Mouse (Mus musculus) CD4-positive, CD25-positive, alpha-beta regulatory T cell, adult 4 months (primary cell): ENCODE measurements around the gene Slc15a4. TPM values are rescaled to one million over a fixed set of nuclear protein-coding genes. Genes with fewer than 3 reads are reported as not detected.

Experiments used
- ATAC-seq: one replicate; pipeline ENCODE4 v1.8.0; 2017
- polyA plus RNA-seq, 2 experiments: library from polyadenylated mRNA; unstranded; fragments of 100-300 nt; shearing (Covaris generic); gene quantifications; one replicate each; pipeline ENCODE4 v1.2.1; 2017

Slc15a4 gene
- 1 to 10 TPM; 3.3 to 3.9 TPM for polyA plus RNA-seq

DNA sequence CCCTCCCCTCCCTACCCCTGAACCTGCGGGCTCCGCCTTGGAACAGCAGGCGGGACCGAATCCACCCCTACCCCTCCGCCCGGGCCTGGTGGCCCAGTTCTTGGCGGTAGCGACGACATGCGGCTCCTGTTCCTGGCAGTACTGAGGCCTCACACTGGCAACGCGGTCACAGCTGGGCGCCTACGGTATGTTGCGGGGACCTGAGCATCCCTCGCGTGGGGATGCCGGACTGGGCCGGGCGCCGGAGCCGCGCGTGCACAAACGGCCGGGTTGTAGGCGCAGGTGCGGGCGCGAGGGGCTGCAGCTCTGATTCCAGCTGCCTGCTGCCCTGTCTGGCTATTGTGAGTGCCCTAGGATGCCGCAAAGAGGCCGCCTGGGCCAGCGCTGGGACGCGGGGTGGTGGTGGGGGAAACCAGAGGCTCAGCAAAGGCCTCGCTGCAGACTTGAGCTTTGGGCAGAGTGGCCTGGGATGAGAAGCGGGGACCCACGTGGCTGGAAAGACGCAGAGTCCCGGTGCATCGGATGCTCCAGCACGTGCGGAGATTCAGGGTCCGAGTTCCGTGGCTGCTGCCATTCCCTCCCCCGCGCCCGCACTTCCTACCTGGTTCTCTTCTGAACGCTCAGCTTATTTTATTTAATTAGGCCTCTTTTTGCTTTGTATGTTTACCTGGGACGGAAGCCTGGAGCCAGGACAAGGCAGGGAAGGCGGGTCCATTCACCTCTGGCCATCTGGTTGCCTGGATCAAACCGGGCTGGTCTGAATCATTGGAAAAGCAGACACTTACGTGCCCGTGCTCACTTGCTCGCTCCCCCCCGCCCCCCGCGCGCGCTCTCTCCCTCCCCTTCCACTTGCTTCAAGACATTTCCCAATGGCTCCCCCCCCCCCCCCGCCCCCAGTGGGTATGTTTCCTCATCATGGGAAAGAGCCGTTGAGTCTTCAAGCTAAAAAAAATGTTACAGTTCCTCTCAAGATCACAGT is at the start of gene Slc15a4, which contains the start of gene Glt1d1:
TSS of gene Slc15a4 (minus strand) at position 731 of the 979 bp plus-strand sequence.
TSS of gene Glt1d1 (plus strand) at position 96 of the 979 bp plus-strand sequence.
- no peak for ATAC-seq

DNA sequence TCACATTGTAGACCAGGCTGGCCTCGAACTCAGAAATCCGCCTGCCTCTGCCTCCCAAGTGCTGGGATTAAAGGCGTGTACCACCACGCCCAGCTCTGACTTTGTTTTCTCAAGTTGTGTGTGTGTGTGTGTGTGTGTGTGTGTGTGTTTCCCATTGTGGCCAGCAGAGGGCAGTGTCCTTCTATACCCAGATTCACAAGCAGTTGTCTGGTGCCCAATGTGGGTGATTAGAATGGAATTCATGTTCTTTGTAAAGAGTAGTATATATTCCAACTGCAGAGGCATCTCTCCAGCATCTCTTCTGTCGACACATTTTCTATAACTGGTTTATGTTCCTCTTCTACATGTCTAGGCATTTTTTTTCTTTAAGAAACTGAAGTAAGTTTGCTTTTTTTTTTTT is 45.8 kb upstream of the Slc15a4 start:
- no peak for ATAC-seq

GRCm38 (mm10) chr5:127677561-127677960 is 44.9 kb upstream of the Slc15a4 start:
- ATAC-seq = no peak

GRCm38 (mm10) chr5:127673913-127674312 is 41.2 kb upstream of the Slc15a4 start:
- ATAC-seq = no peak

DNA sequence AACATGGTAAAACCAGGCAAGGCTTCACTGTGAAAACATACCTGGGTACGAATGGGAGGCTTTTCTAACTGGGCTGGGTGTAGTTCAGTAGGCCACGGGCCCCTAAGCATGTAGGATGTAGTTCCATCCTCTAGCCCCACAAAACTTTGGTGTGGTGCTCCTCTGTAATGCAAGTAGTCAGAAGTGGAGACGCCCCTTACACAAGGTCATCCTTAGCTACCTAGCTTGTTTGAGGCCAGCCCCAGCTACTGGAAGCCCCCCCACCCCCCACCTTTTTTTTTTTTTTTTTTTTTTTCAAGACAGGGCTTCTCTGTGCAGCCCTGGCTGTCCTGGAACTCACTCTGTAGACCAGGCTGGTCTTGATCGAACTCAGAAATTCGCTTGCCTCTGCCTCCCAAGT is 28.3 kb upstream of the Slc15a4 start:
- ATAC-seq = no peak

GRCm38 (mm10) chr5:127660267-127660666 is 27.6 kb upstream of the Slc15a4 start:
- ATAC-seq = no peak

GRCm38 (mm10) chr5:127659312-127659711 is 26.6 kb upstream of the Slc15a4 start:
- no peak for ATAC-seq

DNA sequence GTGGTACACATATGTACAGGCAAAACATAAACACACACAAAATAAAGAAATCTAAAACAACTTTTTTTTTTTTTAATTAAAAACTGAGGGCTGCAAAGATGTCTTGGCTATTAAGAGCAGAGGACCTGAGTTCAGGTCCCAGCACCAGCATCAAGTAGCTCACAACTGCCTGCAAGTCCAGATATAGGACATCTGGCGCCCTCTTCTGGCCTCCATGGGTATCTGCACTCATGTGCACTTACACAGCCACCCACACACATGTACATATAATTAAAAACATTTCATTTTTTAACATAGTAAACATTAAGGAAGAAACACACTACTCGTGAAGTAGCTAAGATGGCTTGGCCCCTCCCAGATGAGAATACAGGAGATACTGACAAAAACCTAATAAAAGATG is 25.6 kb upstream of the Slc15a4 start:
- no peak for ATAC-seq

DNA sequence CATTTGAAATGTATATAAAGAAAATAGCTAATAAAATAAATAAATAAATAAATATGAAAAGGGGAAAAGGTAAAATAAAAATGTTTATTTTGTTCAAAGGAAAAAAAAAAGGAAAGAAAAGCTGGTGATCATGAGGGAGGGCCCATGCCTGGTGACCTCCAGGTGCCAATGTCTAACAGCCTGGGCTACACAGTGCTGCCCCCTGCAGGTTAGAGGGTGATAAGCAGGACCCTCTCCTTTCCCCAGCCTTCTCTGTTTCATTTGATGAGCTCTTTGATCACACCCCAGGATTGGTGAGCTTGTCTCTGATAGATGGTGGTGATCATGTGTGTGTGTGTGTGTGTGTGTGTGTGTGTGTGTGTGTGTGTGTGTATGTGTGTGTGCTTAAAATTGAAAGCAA is 16.4 kb upstream of the Slc15a4 start:
- no peak for ATAC-seq

- no peak for ATAC-seq
Measured at GRCm38 (mm10) chr5:127648046-127648445, 15.3 kb upstream of the Slc15a4 start.

DNA sequence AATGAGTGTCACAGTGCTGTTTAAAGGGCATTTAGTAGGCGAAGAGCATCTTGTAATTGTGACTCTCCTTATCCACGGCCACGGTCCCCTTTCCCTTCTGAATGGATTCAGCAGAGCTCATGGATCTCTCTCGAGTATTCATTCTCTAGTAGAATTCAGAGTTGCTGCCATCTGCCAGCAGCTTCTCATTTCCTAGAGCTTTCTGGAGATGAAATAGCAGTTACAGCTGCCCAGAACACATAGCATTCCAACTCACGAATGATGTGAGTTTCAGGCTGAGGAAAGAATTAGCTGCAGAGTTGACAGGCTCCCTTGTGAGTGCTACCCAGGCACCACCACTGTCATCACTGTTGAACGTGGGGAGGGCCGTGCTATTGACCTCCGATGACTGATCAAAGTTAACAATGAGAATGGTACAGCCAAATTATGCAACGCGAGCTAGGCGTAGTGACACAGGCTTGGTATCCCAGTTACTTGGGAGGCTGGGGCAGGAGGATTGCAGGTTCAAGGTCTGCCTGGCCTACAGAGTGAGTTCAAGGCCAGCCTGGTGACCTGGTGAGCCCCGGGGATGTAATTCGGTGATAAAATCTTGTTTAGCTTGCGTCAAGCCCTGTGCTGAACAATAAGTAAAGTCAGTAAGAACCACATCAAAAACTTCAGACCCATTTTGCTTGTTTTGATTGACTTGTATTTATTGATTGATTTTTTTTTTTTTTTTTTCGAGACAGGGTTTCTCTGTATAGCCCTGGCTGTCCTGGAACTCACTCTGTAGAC is 8.7 kb upstream of the Slc15a4 start:
- ATAC-seq = no peak

GRCm38 (mm10) chr5:127640359-127640758 is 7.7 kb upstream of the Slc15a4 start:
- no peak for ATAC-seq

- no peak for ATAC-seq
Measured at GRCm38 (mm10) chr5:127639635-127640034, 6.9 kb upstream of the Slc15a4 start.

GRCm38 (mm10) chr5:127639067-127639605 is 6.4 kb upstream of the Slc15a4 start:
- no peak for ATAC-seq

DNA sequence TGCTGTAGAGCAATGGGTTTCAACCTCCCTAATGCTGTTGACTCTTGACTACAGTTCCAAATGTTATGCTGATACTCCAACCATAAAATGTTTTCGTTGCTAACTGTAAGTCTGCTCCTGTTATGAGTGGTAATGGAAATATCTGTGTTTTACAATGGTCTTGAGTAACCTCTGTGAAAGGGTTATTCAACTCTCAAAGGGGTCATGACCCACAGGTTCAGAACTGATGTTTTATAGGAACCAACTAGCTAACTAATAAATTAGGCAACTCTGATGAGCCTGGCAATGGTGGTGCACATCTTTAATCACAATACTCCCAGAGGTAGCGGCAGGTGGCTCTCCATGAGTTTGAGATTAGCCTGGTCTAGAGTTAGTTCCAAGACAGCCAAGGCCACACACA is 5.5 kb upstream of the Slc15a4 start:
- no peak for ATAC-seq

DNA sequence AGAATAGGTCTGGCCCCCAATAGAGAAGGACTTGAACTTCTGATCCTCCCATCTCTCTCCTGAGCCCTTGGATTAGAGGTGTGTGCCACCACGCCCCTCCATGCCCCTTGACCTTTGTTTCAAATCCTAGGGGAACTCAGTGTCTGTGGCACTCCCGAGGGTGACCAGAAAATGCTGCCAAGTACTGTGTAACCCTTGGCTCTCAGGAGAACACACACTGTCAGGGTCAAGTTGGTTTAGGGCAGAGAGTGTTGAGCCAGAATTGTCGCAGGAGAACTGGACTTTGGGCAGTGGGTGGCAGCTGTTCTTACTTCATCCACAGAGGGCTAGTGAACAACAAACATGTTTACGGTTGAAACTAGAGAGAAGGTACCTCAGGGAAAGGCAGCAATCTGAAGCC is 4.9 kb upstream of the Slc15a4 start:
- no peak for ATAC-seq

DNA sequence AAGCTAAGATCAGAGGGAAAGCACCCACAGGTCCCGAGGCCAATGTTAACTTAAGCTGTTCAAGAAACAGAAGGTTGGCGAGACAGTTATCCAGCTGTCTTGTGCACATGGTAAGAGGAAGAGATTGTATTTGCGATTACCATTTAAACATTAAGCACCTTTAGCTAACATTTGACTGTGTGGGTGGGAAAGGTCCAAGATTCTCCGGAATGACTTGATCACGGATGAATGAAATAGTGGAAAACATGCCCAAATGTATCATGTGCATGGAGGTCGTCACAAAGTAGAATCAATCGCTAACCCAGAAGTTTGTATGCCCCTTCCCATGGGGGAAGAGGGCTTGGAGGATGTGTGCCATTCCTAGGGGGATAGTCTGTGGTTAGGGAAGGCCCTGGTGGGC is 969 bp upstream of the Slc15a4 start:
- ATAC-seq = no peak

GRCm38 (mm10) chr5:127633188-127633587 is 491 bp upstream of the Slc15a4 start:
- no peak for ATAC-seq

DNA sequence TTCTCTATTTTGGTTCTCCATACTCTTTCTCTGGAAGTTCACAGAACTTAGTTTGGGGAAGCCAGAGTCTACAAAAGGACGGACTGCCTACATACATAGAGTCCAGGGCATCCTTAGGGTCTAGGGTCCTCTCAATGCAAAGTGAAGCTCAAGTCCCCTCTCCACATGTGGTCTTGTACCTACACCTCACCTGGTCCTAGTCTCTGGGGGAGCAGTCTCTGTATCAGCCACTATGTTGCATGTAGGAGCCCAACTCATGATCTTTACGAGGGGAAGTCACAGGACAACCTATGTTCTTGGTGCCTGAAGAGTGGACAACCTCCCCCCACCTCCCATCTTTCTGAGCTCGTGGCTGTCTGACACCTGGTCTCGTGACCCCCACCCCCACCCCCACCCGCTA is 1.0 kb downstream of the Slc15a4 start:
- no peak for ATAC-seq

DNA sequence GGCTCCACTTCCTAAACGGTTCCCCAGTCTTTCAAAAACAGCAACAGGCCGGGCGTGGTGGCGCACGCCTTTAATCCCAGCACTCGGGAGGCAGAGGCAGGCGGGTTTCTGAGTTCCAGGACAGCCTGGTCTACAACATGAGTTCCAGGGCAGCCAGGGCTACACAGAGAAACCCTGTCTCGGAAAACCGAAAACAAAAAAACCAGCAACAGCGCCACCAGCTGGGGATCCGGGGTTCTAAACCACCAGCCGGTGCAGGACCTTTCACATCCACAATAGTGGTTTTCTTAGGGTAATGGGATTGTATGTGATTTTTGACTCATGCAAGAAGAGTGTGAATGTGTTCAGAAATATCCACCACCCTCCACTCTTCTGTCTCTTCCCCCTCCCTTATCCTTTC is 5.5 kb downstream of the Slc15a4 start:
- ATAC-seq = no peak

GRCm38 (mm10) chr5:127624427-127625213 is 8.1 kb downstream of the Slc15a4 start:
- no peak for ATAC-seq

GRCm38 (mm10) chr5:127621108-127621507 is 11.6 kb downstream of the Slc15a4 start:
- ATAC-seq = no peak
